Comparison of ENCODE assay signal across 8 mouse cellular contexts in genomic region chr6:22355396-22356085, GRCm38 (mm10). TPM values are rescaled to one million over a fixed set of nuclear protein-coding genes. Genes with fewer than 3 reads are reported as not detected.
DNase-seq lines count a peak whose midpoint lies in the region; ATAC-seq lines count a peak whose summit lies in the region.

No protein-coding gene starts in this region.

- peak overlapping the region; percentile 62 for H3K4me2 ChIP-seq in hindbrain, embryonic 13.5 days
- H3K4me2 ChIP-seq in midbrain, embryonic 14.5 days (ENCODE audit: low read length), result peak overlapping the region; percentile 62

- 2% methylated on average over 61 of the region's 62 CpGs for WGBS in hindbrain, embryonic 13.5 days
- WGBS in midbrain, embryonic 14.5 days, result 2% methylated on average over 58 of the region's 62 CpGs

- 0 out of 2 replicates have a peak overlapping the region, but pooled peaks have one; percentile 16 for H3K27ac ChIP-seq in brown adipose tissue, adult 24 weeks (replicated peaks; ENCODE audit: low read depth, low read length)
- H3K27ac ChIP-seq in hindbrain, embryonic 13.5 days, result peak overlapping the region; percentile 90
- H3K27ac ChIP-seq in midbrain, embryonic 14.5 days (replicated peaks; ENCODE audit: low read depth, low read length), result peak overlapping the region; percentile 88

- DNase-seq in layer of hippocampus, adult 9-11 months, result peak; percentile 17
- no peak for DNase-seq in layer of hippocampus, adult 11-12 months (ENCODE audit: low spot score)
- DNase-seq in midbrain, embryonic 14.5 days, result no peak
- DNase-seq in ovary, postnatal 36 days (ENCODE audit: low spot score), result no peak
- no peak for DNase-seq in adrenal gland, postnatal 10 days

- H3K9ac ChIP-seq in hindbrain, embryonic 13.5 days, result peak overlapping the region; percentile 90
- peak overlapping the region; percentile 90 for H3K9ac ChIP-seq in midbrain, embryonic 14.5 days (replicated peaks; ENCODE audit: low read length)

- H3K9me3 ChIP-seq in hindbrain, embryonic 13.5 days, result no peaks in the 10 kb centered on the region
- H3K9me3 ChIP-seq in midbrain, embryonic 14.5 days (ENCODE audit: control insufficient read depth, low read length), result no peaks in the 10 kb centered on the region

- peak overlapping the region; percentile 72 for H3K4me3 ChIP-seq in brown adipose tissue, adult 24 weeks (ENCODE audit: insufficient read depth, low read depth, low read length)
- peak overlapping the region; percentile 71 for H3K4me3 ChIP-seq in hindbrain, embryonic 13.5 days
- H3K4me3 ChIP-seq in midbrain, embryonic 14.5 days (replicated peaks; ENCODE audit: low read depth, low read length), result peak overlapping the region; percentile 69

- peaks cover 5% of the 10 kb centered on the region; the same call in 1 of the 2 replicates for H3K4me1 ChIP-seq in brown adipose tissue, adult 24 weeks (ENCODE audit: control insufficient read depth, insufficient read depth, insufficient read length, low read length)
- peaks cover 11% of the 10 kb centered on the region for H3K4me1 ChIP-seq in hindbrain, embryonic 13.5 days (replicated peaks)
- 0 out of 2 replicates have a peak, but pooled peaks cover 8% of the 10 kb centered on the region for H3K4me1 ChIP-seq in midbrain, embryonic 14.5 days (ENCODE audit: control insufficient read depth, insufficient read depth, low read length)

- peak; percentile 91 for ATAC-seq in hindbrain, embryonic 13.5 days (ENCODE audit: low FRiP score)
- ATAC-seq in midbrain, embryonic 14.5 days (ENCODE audit: low FRiP score, low TSS enrichment), result no peak; the same call in 1 of the 2 replicates
- no peak; the same call in 1 of the 2 replicates for ATAC-seq in cerebellum, adult (ENCODE audit: insufficient number of reproducible peaks, low FRiP score, low TSS enrichment)

- H3K27me3 ChIP-seq in hindbrain, embryonic 13.5 days, result no peaks in the 10 kb centered on the region
- H3K27me3 ChIP-seq in midbrain, embryonic 14.5 days (ENCODE audit: control insufficient read depth, insufficient read depth, low read length), result no peaks in the 10 kb centered on the region

- no peaks in the 10 kb centered on the region for H3K36me3 ChIP-seq in hindbrain, embryonic 13.5 days
- no peaks in the 10 kb centered on the region for H3K36me3 ChIP-seq in midbrain, embryonic 14.5 days (ENCODE audit: control insufficient read depth, insufficient read depth, low read length)

RNA-seq across cellular contexts. Expression of gene Fam3c, which starts 0.5 kb away (rescaled TPM):
- 24.9 and 26.4 TPM in 2 replicates for polyA plus RNA-seq in brown adipose tissue, adult 24 weeks (2012; ENCODE audit: insufficient read depth, insufficient read length, missing spikeins)
- 50.5 and 54.5 TPM in 2 replicates for polyA plus RNA-seq in hindbrain, embryonic 13.5 days (2015; fragmentation: Nextera tagmentation; extraction: Ambion mirVana)
- polyA plus RNA-seq in midbrain, embryonic 14.5 days (2014; fragmentation: Nextera tagmentation; extraction: Ambion mirVana), result 69.3 and 73.7 TPM in 2 replicates
- 10 to 100 TPM; 46.4 to 52.2 TPM for total RNA-seq in adrenal gland, postnatal 10 days (2021)

Comparison
In these comparisons a context has a peak if more than half of its experiments do, and no peak if none do; other contexts are left out.
1. H3K27ac ChIP-seq: peak in every context shown above with its lines; median percentile 90 in hindbrain, embryonic 13.5 days; 88 in midbrain, embryonic 14.5 days; 16 in brown adipose tissue, adult 24 weeks.